Mouse (Mus musculus) forebrain, embryonic 11.5 days (tissue): ENCODE data around the gene Hck. TPM values are rescaled to one million over a fixed set of nuclear protein-coding genes. Genes with fewer than 3 reads are reported as not detected.

Source experiments
- ATAC-seq: fragments of 200-750 bp; cut with Nextera tagmentation; replicated peaks from 2 replicates; pipeline ENCODE4 v1.8.0; 2017; ENCODE audit warnings: moderate TSS enrichment; ENCODE audit not compliant: low FRiP score
- DNase-seq: peaks from one replicate; pipeline ENCODE4 v3.0.0-alpha.2; 2017; ENCODE audit warnings: low spot score
- H3K27ac ChIP-seq: fragments of 300-500 bp; sonication (generic); 2 replicates; pipeline ENCODE4 v1.5.1; 2014; ENCODE audit warnings: low read depth, low read length
- H3K27me3 ChIP-seq: fragments of 300-500 bp; sonication (generic); 2 replicates; pipeline ENCODE4 v1.6.1; 2014; ENCODE audit warnings: mild to moderate bottlenecking, low read length, mixed read lengths; ENCODE audit not compliant: control insufficient read depth, insufficient read depth
- H3K36me3 ChIP-seq: fragments of 300-500 bp; sonication (generic); 2 replicates; pipeline ENCODE4 v1.6.1; 2014; ENCODE audit warnings: mild to moderate bottlenecking, low read length, moderate library complexity, mixed read lengths; ENCODE audit not compliant: control insufficient read depth, insufficient read depth
- H3K4me1 ChIP-seq: fragments of 300-500 bp; sonication (generic); replicated peaks from 2 replicates; pipeline ENCODE4 v1.6.1; 2014; ENCODE audit warnings: low read length, mixed read lengths; ENCODE audit not compliant: control insufficient read depth, insufficient read depth
- H3K4me2 ChIP-seq: fragments of 300-500 bp; sonication (generic); 2 replicates; pipeline ENCODE4 v1.6.1; 2014; ENCODE audit warnings: low read depth, mild to moderate bottlenecking, low read length, moderate library complexity, mixed read lengths; ENCODE audit not compliant: severe bottlenecking
- H3K4me3 ChIP-seq: fragments of 300-500 bp; sonication (generic); 2 replicates; pipeline ENCODE4 v1.5.1; 2014; ENCODE audit warnings: low read depth, low read length
- H3K9ac ChIP-seq: fragments of 300-500 bp; sonication (generic); 2 replicates; pipeline ENCODE4 v1.6.1; 2014; ENCODE audit warnings: low read length
- H3K9me3 ChIP-seq: fragments of 300-500 bp; sonication (generic); 2 replicates; pipeline ENCODE4 v1.6.1; 2016; ENCODE audit warnings: low read length, mixed read lengths; ENCODE audit not compliant: control insufficient read depth
- WGBS: fragments of 180-500 bp; shearing (Covaris S2); extraction: QIAGEN DNeasy Blood & Tissue Kit; methylation state at CpG from one replicate; pipeline ENCODE4 v1.1.7; 2014; 5-methylcytosine and 5-hydroxymethylcytosine counted together
- polyA plus RNA-seq: library from polyadenylated mRNA; unstranded; fragments of >200 nt; fragmentation: Nextera tagmentation; extraction: Ambion mirVana; gene quantifications from 2 replicates; pipeline ENCODE4 v1.2.1, GENCODE M21; 2014

The Hck gene
- polyA plus RNA-seq, 1 experiment from 2014 or later, result 1.8 TPM

- DNase-seq (no peak), ATAC-seq (no peak)
- Histone ChIP-seq H3K9ac (no peak overlapping the region), H3K27me3 (no peaks in the 10 kb centered on the region), H3K36me3 (no peaks in the 10 kb centered on the region), H3K27ac (no peak overlapping the region), H3K4me2 (no peak overlapping the region), H3K9me3 (no peaks in the 10 kb centered on the region), H3K4me1 (no peaks in the 10 kb centered on the region), H3K4me3 (no peak overlapping the region)
- 81% methylated on average over 8 of the region's 8 CpGs for WGBS
Observed at GRCm38 (mm10) chr2:153151926-153152665, 43.8 kb downstream of the Hck start.

- Histone ChIP-seq H3K9ac (no peak overlapping the region), H3K36me3 (no peaks in the 10 kb centered on the region), H3K4me2 (no peak overlapping the region), H3K9me3 (no peaks in the 10 kb centered on the region), H3K27me3 (no peaks in the 10 kb centered on the region), H3K4me3 (no peak overlapping the region), H3K27ac (no peak overlapping the region), H3K4me1 (no peaks in the 10 kb centered on the region)
- no peak for DNase-seq
- 78% methylated on average over 4 of the region's 4 CpGs for WGBS
- no peak for ATAC-seq
Observed at GRCm38 (mm10) chr2:153153033-153153450, 44.8 kb downstream of the Hck start.

GRCm38 (mm10) chr2:153157270-153157669 lies 49.0 kb downstream of the Hck start:
- no peak overlapping the region for H3K9ac ChIP-seq
- no peak overlapping the region for H3K4me3 ChIP-seq
- H3K4me2 ChIP-seq, result no peak overlapping the region
- no peak for ATAC-seq
- WGBS, result 75% methylated on average over 1 of the region's 3 CpGs
- no peaks in the 10 kb centered on the region for H3K36me3 ChIP-seq
- H3K27me3 ChIP-seq, result no peaks in the 10 kb centered on the region
- H3K27ac ChIP-seq, result no peak overlapping the region
- H3K4me1 ChIP-seq, result peaks cover 3% of the 10 kb centered on the region
- no peaks in the 10 kb centered on the region for H3K9me3 ChIP-seq
- DNase-seq, result no peak

GRCm38 (mm10) chr2:153160133-153160532 lies 51.9 kb downstream of the Hck start:
- ATAC-seq (no peak), DNase-seq (no peak)
- no peaks in the 10 kb centered on the region for H3K36me3 ChIP-seq
- peaks cover 16% of the 10 kb centered on the region for H3K27me3 ChIP-seq
- no peak overlapping the region for H3K4me3 ChIP-seq
- H3K4me1 ChIP-seq, result peaks cover 4% of the 10 kb centered on the region
- WGBS, result 80% methylated on average over 5 of the region's 5 CpGs
- H3K9me3 ChIP-seq, result no peaks in the 10 kb centered on the region
- H3K4me2 ChIP-seq, result no peak overlapping the region
- H3K27ac ChIP-seq, result no peak overlapping the region
- H3K9ac ChIP-seq, result no peak overlapping the region

- Histone ChIP-seq H3K4me2 (peak within 1 kb of the TSS; percentile 87), H3K36me3 (no peaks in the 10 kb centered on the region), H3K4me1 (peaks cover 4% of the 10 kb centered on the region), H3K4me3 (peak within 1 kb of the TSS; percentile 85), H3K9me3 (no peaks in the 10 kb centered on the region), H3K9ac (peak within 1 kb of the TSS; percentile 90), H3K27me3 (peaks cover 23% of the 10 kb centered on the region), H3K27ac (peak within 1 kb of the TSS; percentile 55)
- DNase-seq (peak; percentile 92), ATAC-seq (peak; percentile 94)
- WGBS, result 11% methylated on average over 34 of the region's 34 CpGs
Observed at GRCm38 (mm10) chr2:153160844-153161683, 52.8 kb downstream of the Hck start, which contains the start of gene Tm9sf4. Gene Tm9sf4, plus strand, starts transcription at chr2:153161303.

GRCm38 (mm10) chr2:153161684-153162080 lies 53.4 kb downstream of the Hck start:
- Histone ChIP-seq H3K27me3 (peaks cover 28% of the 10 kb centered on the region), H3K9me3 (no peaks in the 10 kb centered on the region), H3K4me3 (peak overlapping the region; percentile 85), H3K9ac (peak overlapping the region; percentile 90), H3K36me3 (no peaks in the 10 kb centered on the region), H3K27ac (no peak overlapping the region), H3K4me1 (peaks cover 4% of the 10 kb centered on the region), H3K4me2 (peak overlapping the region; percentile 87)
- 0% methylated on average over 16 of the region's 16 CpGs for WGBS
- ATAC-seq, result peak; percentile 42
- no peak for DNase-seq

GRCm38 (mm10) chr2:153167136-153167535 lies 58.9 kb downstream of the Hck start:
- H3K27ac ChIP-seq, result no peak overlapping the region
- H3K9ac ChIP-seq, result no peak overlapping the region
- H3K4me2 ChIP-seq, result no peak overlapping the region
- no peak for DNase-seq
- H3K27me3 ChIP-seq, result peaks cover 63% of the 10 kb centered on the region
- ATAC-seq, result no peak
- 51% methylated on average over 6 of the region's 6 CpGs for WGBS
- H3K4me3 ChIP-seq, result no peak overlapping the region
- H3K9me3 ChIP-seq, result no peaks in the 10 kb centered on the region
- no peaks in the 10 kb centered on the region for H3K36me3 ChIP-seq
- H3K4me1 ChIP-seq, result peaks cover 3% of the 10 kb centered on the region

GRCm38 (mm10) chr2:153168134-153168820 lies 60.0 kb downstream of the Hck start:
- 0 out of 2 replicates have a peak, but pooled peaks cover 2% of the 10 kb centered on the region for H3K4me1 ChIP-seq
- H3K27me3 ChIP-seq, result peaks cover 61% of the 10 kb centered on the region
- no peak overlapping the region for H3K4me2 ChIP-seq
- peak; percentile 59 for DNase-seq
- no peaks in the 10 kb centered on the region for H3K9me3 ChIP-seq
- WGBS, result 10% methylated on average over 2 of the region's 2 CpGs
- H3K36me3 ChIP-seq, result no peaks in the 10 kb centered on the region
- H3K4me3 ChIP-seq, result no peak overlapping the region
- H3K9ac ChIP-seq, result no peak overlapping the region
- ATAC-seq, result peak; percentile 69; the same call in 1 of the 2 replicates
- no peak overlapping the region for H3K27ac ChIP-seq
